Mouse (Mus musculus) ES-Bruce4 (cell line): Measurements from ENCODE around the gene Usp49.

ENCODE experiments used
- CTCF ChIP-seq: IDR thresholded peaks from one replicate; pipeline ENCODE4 v1.8.1; 2011; ENCODE audit warnings: low read depth, low read length
- POLR2A ChIP-seq: IDR thresholded peaks from one replicate; pipeline ENCODE4 v1.8.1; 2011; ENCODE audit warnings: low read length; ENCODE audit not compliant: insufficient read depth

- TF ChIP-seq CTCF (no peak), POLR2A (no peak)
These were observed 37.2 kb upstream of the Usp49 start for GRCm38 (mm10) chr17:47593215-47593853.
